19 mouse cellular contexts compared by ENCODE assay signal in the genomic region with DNA sequence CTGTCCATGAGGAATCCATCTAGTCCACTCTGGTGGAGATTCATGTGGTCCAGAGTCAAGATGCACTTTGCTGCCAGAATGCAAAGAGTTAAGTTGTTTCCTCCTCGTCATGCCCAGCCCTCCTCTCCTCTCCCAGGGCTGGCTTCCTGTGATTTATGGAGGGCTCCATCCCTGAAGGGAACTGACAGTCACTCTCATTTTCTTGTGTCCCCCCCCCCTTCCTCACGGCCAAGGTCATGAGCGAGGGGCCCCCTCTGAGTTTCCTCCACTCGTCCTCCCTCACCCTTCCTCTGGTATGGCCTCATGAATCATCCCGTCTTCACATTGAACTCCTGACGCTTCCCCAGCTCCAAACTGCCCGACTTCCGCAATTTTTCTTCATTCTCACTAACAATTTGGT.
DNase-seq lines count a peak whose midpoint lies in the region; ATAC-seq lines count a peak whose summit lies in the region.
"Had no signal": no experiment of that assay in that cellular context is flagged by ENCODE, and none has a peak within 500 bp of the region (broad histone marks: within the 10 kb centered on the region; RNA-seq: fewer than 3 reads in every experiment).

No protein-coding gene starts in this region.

- H3K4me3 ChIP-seq in kidney, embryonic 16.5 days (ENCODE audit: low read length) = no peak overlapping the region
- H3K4me3 ChIP-seq: embryonic facial prominence, embryonic 13.5 days; gastrocnemius, adult 2 months; heart, embryonic 13.5 days; hindbrain, embryonic 12.5 days had no signal

- H3K4me1 ChIP-seq in kidney, embryonic 16.5 days (ENCODE audit: insufficient read depth, low read length) = peaks cover 9% of the 10 kb centered on the region
- H3K4me1 ChIP-seq: embryonic facial prominence, embryonic 13.5 days; heart, embryonic 13.5 days; hindbrain, embryonic 12.5 days had no signal

- 0 out of 2 replicates have a peak overlapping the region, but pooled peaks have one; percentile 13 for H3K4me2 ChIP-seq in kidney, embryonic 16.5 days (replicated peaks; ENCODE audit: low read depth, low read length)
- H3K4me2 ChIP-seq: embryonic facial prominence, embryonic 13.5 days; heart, embryonic 13.5 days; hindbrain, embryonic 12.5 days had no signal

- no peak overlapping the region for H3K9ac ChIP-seq in kidney, embryonic 16.5 days (replicated peaks; ENCODE audit: low read length)
- H3K9ac ChIP-seq: embryonic facial prominence, embryonic 13.5 days; heart, embryonic 13.5 days; hindbrain, embryonic 12.5 days had no signal

- 10% methylated on average over 8 of the region's 8 CpGs for WGBS in kidney, embryonic 16.5 days

- DNase-seq in heart, adult 11 months = peak; percentile 19
- no peak for DNase-seq in heart, postnatal 36 days
- no peak for DNase-seq in kidney, adult 18-20 months
- peak; percentile 12 to 33 for DNase-seq in kidney, postnatal 4 days
- no peak for DNase-seq in kidney, adult 8-10 months
- DNase-seq: adrenal gland, adult 8-10 months; cerebellum, adult 11 months; cerebellum, adult 8-10 months; cerebellum, postnatal 14 days; gastrocnemius, adult 2 months; gastrocnemius, postnatal 25 days; heart, postnatal 4 days had no signal

- no peaks in the 10 kb centered on the region for H3K36me3 ChIP-seq in kidney, embryonic 16.5 days (ENCODE audit: insufficient read depth, low read length)
- H3K36me3 ChIP-seq: embryonic facial prominence, embryonic 13.5 days; heart, embryonic 13.5 days; hindbrain, embryonic 12.5 days had no signal

- H3K27ac ChIP-seq in kidney, embryonic 16.5 days (ENCODE audit: low read length) = no peak overlapping the region
- H3K27ac ChIP-seq: embryonic facial prominence, embryonic 13.5 days; gastrocnemius, adult 2 months; heart, embryonic 13.5 days; hindbrain, embryonic 12.5 days had no signal

- peak; percentile 70; the same call in 1 of the 2 replicates for ATAC-seq in kidney, embryonic 16.5 days (ENCODE audit: low FRiP score, low TSS enrichment)
- no peak for ATAC-seq in megakaryocyte, adult 5-6 weeks (ENCODE audit: poor library complexity, severe bottlenecking)
- ATAC-seq: forebrain, embryonic 14.5 days; hindbrain, embryonic 16.5 days had no signal

- H3K27me3 ChIP-seq in kidney, embryonic 16.5 days (ENCODE audit: insufficient read depth, low read length) = no peaks in the 10 kb centered on the region
- H3K27me3 ChIP-seq: embryonic facial prominence, embryonic 13.5 days; heart, embryonic 13.5 days; hindbrain, embryonic 12.5 days had no signal

- intact Hi-C loops in heart, postnatal 36 days (cut with DNase I) = no loop called here

- no peaks in the 10 kb centered on the region for H3K9me3 ChIP-seq in kidney, embryonic 16.5 days (ENCODE audit: low read length)
- H3K9me3 ChIP-seq: embryonic facial prominence, embryonic 13.5 days; heart, embryonic 13.5 days; hindbrain, embryonic 12.5 days had no signal

Comparison
In these comparisons a context has a peak if more than half of its experiments do, and no peak if none do; other contexts are left out.
1. DNase-seq: peak in heart, adult 11 months (single experiment) and kidney, postnatal 4 days (2 of 2); none in heart, postnatal 36 days (0 of 2), kidney, adult 18-20 months (single experiment) and kidney, adult 8-10 months (0 of 2).